Mouse (Mus musculus) erythroblast, embryonic 14.5 days (primary cell): Measurements from ENCODE around the gene Aifm1.

Experiments
- GATA1 ChIP-seq: IDR thresholded peaks from 2 replicates; pipeline ENCODE4 v1.6.1; 2012; ENCODE audit warnings: low read length, inconsistent platforms, mixed read lengths
- TAL1 ChIP-seq: IDR thresholded peaks from 3 replicates; pipeline ENCODE4 v1.6.1; 2012; ENCODE audit warnings: low read length, inconsistent platforms, mixed read lengths

DNA sequence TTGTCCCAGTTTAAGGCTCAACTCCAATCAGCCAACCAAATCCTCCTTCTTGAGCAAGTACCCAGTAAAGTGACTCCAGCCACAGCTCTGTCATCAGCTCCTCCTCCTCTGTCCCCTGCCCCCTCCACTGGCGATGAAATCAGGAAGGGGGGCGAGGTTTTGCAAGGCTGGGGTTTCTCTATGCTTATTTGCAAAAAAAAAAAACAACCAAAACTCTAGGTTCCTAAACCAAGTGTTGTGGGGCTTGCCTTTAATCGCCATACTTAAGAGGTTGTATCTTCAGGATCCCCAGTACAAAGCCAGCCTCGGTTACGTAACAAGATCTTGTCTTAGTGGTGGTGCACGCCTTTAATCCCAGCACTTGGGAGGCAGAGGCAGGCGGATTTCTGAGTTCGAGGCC is 84.7 kb downstream of the Aifm1 start:
- TF ChIP-seq TAL1 (no peak), GATA1 (no peak)
